Mouse (Mus musculus) T-helper 1 cell (primary cell): ENCODE results near the gene Celf2.
"Not testable (repeated sequence)": the region's sequence is repeated elsewhere in the genome, so short reads cannot be mapped to it uniquely, and the experiment has no call there.

Experiments
- in situ Hi-C: fragments of 300-600 bp; cut with MboI, MseI; formaldehyde crosslinking; loops from one replicate; pipeline ENCODE4 v1.15.1; 2025; ENCODE audit warnings: high pct_unique_total_duplicates

The Celf2 gene

GRCm38 (mm10) chr2:7267166-7267565 lies 242.2 kb downstream of the Celf2 start:
- in situ Hi-C loops = no loop called here

- in situ Hi-C loops = not testable (repeated sequence)
These were observed 246.7 kb downstream of the Celf2 start for GRCm38 (mm10) chr2:7262668-7263067.

GRCm38 (mm10) chr2:7260186-7260585 lies 249.2 kb downstream of the Celf2 start:
- in situ Hi-C loops = no loop called here

- in situ Hi-C loops = no loop called here
These were observed 249.7 kb downstream of the Celf2 start for GRCm38 (mm10) chr2:7259616-7260015.

- in situ Hi-C loops = no loop called here
These were observed 253.3 kb downstream of the Celf2 start for GRCm38 (mm10) chr2:7256023-7256422.

GRCm38 (mm10) chr2:7255386-7255785 lies 254.0 kb downstream of the Celf2 start:
- in situ Hi-C loops = no loop called here

- in situ Hi-C loops = no loop called here
These were observed 259.0 kb downstream of the Celf2 start for GRCm38 (mm10) chr2:7250314-7250713.

GRCm38 (mm10) chr2:7249002-7249401 lies 260.4 kb downstream of the Celf2 start:
- in situ Hi-C loops = no loop called here

- in situ Hi-C loops = no loop called here
These were observed 263.2 kb downstream of the Celf2 start for GRCm38 (mm10) chr2:7245958-7246774.

- in situ Hi-C loops = loop anchor here (5.0 kb wide), 1 partner anchor 80 kb away; no protein-coding TSS in a partner anchor
These were observed 267.2 kb downstream of the Celf2 start for GRCm38 (mm10) chr2:7242139-7242538.

- in situ Hi-C loops = loop anchor here (5.0 kb wide), 1 partner anchor 79 kb away; no protein-coding TSS in a partner anchor
These were observed 267.8 kb downstream of the Celf2 start for GRCm38 (mm10) chr2:7241523-7241941.

- in situ Hi-C loops = no loop called here
These were observed 272.1 kb downstream of the Celf2 start for GRCm38 (mm10) chr2:7237283-7237682.

- in situ Hi-C loops = no loop called here
These were observed 272.9 kb downstream of the Celf2 start for GRCm38 (mm10) chr2:7236452-7236851.

GRCm38 (mm10) chr2:7235059-7235741 lies 274.2 kb downstream of the Celf2 start:
- in situ Hi-C loops = no loop called here

GRCm38 (mm10) chr2:7234587-7234986 lies 274.8 kb downstream of the Celf2 start:
- in situ Hi-C loops = no loop called here

GRCm38 (mm10) chr2:7233411-7233810 lies 276.0 kb downstream of the Celf2 start:
- in situ Hi-C loops = no loop called here

GRCm38 (mm10) chr2:7226785-7227184 lies 282.6 kb downstream of the Celf2 start:
- in situ Hi-C loops = no loop called here

GRCm38 (mm10) chr2:7224346-7225071 lies 284.9 kb downstream of the Celf2 start:
- in situ Hi-C loops = no loop called here

- in situ Hi-C loops = no loop called here
These were observed 285.8 kb downstream of the Celf2 start for GRCm38 (mm10) chr2:7223538-7223937.

GRCm38 (mm10) chr2:7222886-7223285 lies 286.5 kb downstream of the Celf2 start:
- in situ Hi-C loops = no loop called here

GRCm38 (mm10) chr2:7221856-7222255 lies 287.5 kb downstream of the Celf2 start:
- in situ Hi-C loops = no loop called here

GRCm38 (mm10) chr2:7218101-7218500 lies 291.3 kb downstream of the Celf2 start:
- in situ Hi-C loops = no loop called here
